Mouse (Mus musculus): ENCODE results near the gene Prss23. TPM values are rescaled to one million over a fixed set of nuclear protein-coding genes. Genes with fewer than 3 reads are reported as not detected.

Prss23 gene
- polyA plus RNA-seq, 1 experiment = 13.6 TPM

DNA sequence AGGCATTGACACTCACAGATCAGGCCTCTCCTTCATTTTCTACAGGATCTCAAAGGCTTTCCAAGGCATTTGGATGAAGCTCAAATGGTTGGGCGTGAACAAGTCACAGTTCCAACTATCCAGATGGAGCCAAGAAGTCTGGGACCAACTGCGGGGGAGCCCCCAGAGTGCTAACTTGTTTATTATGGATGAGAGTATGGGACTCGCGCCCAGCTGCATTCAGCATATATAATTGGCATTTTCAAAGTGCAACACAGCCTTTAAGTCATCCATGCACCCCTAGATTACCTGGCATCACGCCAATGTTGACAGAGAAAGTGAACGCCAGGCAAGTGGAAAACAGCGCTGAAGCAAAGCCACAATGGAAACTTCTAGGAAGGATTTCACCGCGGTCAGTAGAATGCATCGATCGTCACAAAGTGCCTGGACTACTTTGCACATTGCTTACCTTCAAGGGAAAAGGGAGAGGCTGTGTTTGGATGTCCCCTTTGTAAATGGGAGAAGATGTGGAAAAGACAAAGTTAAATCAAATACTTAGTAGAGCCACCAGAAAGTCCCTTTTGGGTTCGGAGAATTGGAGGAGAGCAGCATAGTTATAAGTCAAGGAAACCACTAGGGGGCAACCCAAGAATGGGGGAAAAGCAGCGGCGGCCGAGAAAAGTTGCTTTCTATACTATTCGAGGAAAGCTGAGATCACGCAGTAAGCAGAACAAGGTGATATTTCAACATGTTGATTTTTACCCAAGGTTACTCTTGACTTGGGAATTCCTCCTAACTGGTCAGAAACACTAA lies 27.3 kb downstream of the Prss23 start:
- Histone ChIP-seq H3K4me3 (replicated peaks; ENCODE audit: insufficient read depth, low read depth, low read length) (peak overlapping the region; percentile 30), H3K27ac (ENCODE audit: insufficient read depth, low read length) (no peak overlapping the region), H3K4me1 (ENCODE audit: control insufficient read depth, insufficient read depth, low read length) (peaks cover 3% of the 10 kb centered on the region; the same call in 1 of the 2 replicates), H3K27me3 (ENCODE audit: control insufficient read depth, insufficient read depth, low read length) (no peaks in the 10 kb centered on the region)
- DNase-seq = peak; percentile 57 to 61
- TF ChIP-seq POLR2A (IDR thresholded peaks at IDR 0.05; ENCODE audit: borderline replicate concordance, insufficient read depth, low read length) (no peak), CTCF (IDR thresholded peaks at IDR 0.05; ENCODE audit: borderline replicate concordance, insufficient read depth, low read depth, low read length) (peak; percentile 69)
- 3% methylated on average over 17 of the region's 17 CpGs for WGBS

DNA sequence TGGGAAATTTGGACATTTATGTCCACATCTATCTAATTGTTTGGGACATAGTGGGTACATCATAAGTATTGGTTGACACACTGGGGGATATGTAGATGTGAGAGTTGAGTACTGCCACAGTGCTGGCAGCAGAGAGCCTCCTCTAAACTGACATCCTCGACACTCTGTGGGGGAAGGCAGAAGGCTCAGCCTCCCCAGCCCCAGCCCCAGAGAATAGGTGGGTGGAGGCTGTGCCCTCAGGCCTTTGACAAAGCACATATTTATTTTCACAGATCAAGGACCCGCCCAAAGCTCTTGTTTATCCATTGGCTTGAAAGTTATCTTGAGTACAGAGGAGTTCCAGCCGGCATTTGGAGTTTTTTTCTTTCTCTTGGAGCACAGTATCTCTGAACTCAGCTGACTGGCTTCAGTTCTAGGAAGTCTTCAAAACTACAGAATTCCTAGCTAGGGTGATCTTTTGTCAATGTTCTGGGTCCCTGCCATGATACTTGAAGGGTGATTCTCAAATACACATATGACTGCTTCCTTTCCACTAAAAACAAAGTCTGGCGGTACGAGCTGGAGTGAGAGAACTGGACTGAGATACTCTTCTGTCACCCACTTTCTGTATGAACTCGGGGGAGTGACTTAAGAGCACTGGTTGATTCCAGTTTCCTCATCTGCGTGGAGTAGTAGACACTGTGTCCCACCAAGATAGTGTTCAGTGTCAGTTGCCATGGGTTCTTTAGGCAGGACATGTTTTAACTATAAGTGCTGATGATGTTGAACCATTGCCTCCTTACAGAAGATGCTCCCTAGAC lies 43.0 kb downstream of the Prss23 start:
- 80% methylated on average over 7 of the region's 7 CpGs for WGBS
- no peak overlapping the region for H3K4me3 ChIP-seq (replicated peaks; ENCODE audit: insufficient read depth, low read depth, low read length)
- no peak for DNase-seq
- no peak overlapping the region for H3K27ac ChIP-seq (ENCODE audit: insufficient read depth, low read length)
- TF ChIP-seq CTCF (IDR thresholded peaks at IDR 0.05; ENCODE audit: borderline replicate concordance, insufficient read depth, low read depth, low read length) (no peak), POLR2A (IDR thresholded peaks at IDR 0.05; ENCODE audit: borderline replicate concordance, insufficient read depth, low read length) (no peak)
- H3K27me3 ChIP-seq (ENCODE audit: control insufficient read depth, insufficient read depth, low read length) = no peaks in the 10 kb centered on the region
- no peaks in the 10 kb centered on the region for H3K4me1 ChIP-seq (ENCODE audit: control insufficient read depth, insufficient read depth, low read length)

DNA sequence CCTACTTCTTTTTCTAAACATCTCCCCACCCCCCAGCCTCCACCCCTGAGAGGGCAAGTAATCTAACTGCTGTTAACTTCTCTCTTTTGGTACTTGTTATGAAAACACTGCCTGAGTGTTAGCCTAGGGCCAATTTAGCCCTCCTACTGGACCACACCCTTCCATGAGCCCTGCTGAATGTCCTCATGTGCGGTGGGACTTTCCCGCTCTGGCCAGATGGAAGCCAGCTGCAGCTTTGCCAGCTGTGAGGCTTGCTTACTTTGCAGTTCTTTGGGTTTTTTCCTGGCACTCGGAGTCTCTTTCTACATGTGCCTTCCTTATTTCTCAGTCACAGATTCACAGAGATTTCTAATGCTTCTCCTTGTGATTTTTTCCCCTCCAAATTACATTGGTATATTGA lies 45.3 kb downstream of the Prss23 start:
- DNase-seq = no peak
- Histone ChIP-seq H3K27me3 (ENCODE audit: control insufficient read depth, insufficient read depth, low read length) (no peaks in the 10 kb centered on the region), H3K27ac (ENCODE audit: insufficient read depth, low read length) (no peak overlapping the region), H3K4me3 (replicated peaks; ENCODE audit: insufficient read depth, low read depth, low read length) (no peak overlapping the region), H3K4me1 (ENCODE audit: control insufficient read depth, insufficient read depth, low read length) (no peaks in the 10 kb centered on the region)
- 71% methylated on average over 3 of the region's 3 CpGs for whole genome bisulfite sequencing
- no peak for TF ChIP-seq CTCF (IDR thresholded peaks at IDR 0.05; ENCODE audit: borderline replicate concordance, insufficient read depth, low read depth, low read length)

DNA sequence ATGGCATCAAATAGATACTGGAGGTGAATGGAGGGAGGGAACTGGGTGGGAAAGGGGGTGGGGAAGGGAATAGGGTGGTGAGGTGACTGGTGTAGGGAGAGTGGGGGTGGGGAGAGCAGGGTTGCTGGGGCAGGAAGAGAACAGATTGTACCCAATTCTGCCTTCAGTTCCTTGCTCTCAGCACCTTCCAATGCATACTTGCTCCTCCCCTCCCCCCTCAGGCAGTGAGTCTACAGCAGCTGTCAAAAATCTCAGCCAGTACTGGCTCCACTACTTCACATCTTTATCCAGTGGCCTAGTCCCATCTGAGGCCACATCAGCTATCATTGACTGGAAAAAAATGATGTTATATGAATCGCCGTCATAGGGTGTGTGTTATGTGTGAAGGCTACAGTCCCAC lies 48.5 kb downstream of the Prss23 start:
- WGBS = 77% methylated on average over 2 of the region's 2 CpGs
- Histone ChIP-seq H3K27ac (ENCODE audit: insufficient read depth, low read length) (no peak overlapping the region), H3K4me3 (replicated peaks; ENCODE audit: insufficient read depth, low read depth, low read length) (no peak overlapping the region), H3K27me3 (ENCODE audit: control insufficient read depth, insufficient read depth, low read length) (no peaks in the 10 kb centered on the region), H3K4me1 (ENCODE audit: control insufficient read depth, insufficient read depth, low read length) (no peaks in the 10 kb centered on the region)
- TF ChIP-seq POLR2A (IDR thresholded peaks at IDR 0.05; ENCODE audit: borderline replicate concordance, insufficient read depth, low read length) = no peak
- TF ChIP-seq CTCF (IDR thresholded peaks at IDR 0.05; ENCODE audit: borderline replicate concordance, insufficient read depth, low read depth, low read length) = no peak
- DNase-seq = no peak

DNA sequence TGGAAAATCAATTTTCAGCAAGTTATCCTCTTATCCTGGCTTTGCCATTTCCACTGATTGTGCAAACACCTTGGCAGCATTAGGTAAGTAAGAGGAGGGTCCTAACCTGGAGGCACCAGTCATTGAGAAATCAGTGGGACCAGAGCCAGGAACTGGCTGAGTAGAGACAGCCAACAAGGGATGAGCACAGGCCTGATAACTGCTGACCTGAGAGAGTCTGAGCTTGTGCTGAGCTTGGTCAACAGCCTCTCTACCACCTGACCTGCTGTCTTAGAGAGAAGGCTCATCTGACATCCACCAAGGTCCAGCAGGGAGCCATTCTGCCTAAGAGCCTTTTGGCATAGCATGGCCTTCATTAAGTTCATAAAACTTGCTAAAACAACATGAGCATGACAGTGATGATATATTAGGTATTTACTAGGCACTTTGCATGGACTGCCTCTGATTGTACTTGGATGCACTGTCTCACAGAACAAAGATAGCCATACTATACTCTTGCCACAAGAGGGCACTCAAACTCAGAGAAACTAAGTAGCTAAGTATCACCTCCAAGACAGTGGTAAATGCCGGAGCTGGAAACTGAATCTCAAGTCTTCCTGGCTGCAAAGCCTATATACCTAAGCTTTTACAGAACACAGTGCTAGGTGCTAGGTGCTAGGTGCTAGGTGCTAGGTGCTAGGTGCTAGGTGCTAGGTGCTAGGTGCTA lies 49.5 kb downstream of the Prss23 start:
- 5% methylated on average over 1 of the region's 1 CpGs for WGBS

DNA sequence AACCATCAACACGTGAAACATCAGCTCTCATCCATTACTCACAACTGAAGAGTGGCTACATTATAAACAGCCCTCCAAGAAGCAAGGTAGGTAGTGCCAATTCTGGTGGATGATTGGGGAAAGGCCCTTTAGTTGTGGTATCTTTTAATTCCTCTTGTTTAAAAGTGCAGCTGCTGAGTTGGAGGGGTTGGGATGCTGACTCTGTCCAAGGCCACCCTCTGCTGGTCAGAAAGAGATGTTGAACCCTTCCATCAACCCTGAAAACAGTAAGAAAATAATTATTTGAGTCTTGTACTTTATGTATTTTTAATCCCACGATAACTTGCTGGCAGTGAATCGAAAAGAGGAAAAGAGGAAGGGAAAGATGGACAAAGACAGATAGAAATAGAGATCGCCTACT lies 53.5 kb downstream of the Prss23 start:
- H3K4me3 ChIP-seq (replicated peaks; ENCODE audit: insufficient read depth, low read depth, low read length) = no peak overlapping the region
- TF ChIP-seq POLR2A (IDR thresholded peaks at IDR 0.05; ENCODE audit: borderline replicate concordance, insufficient read depth, low read length) (no peak), CTCF (IDR thresholded peaks at IDR 0.05; ENCODE audit: borderline replicate concordance, insufficient read depth, low read depth, low read length) (peak; percentile 40; the same call in 1 of the 2 replicates)
- 67% methylated on average over 4 of the region's 4 CpGs for WGBS
- H3K4me1 ChIP-seq (ENCODE audit: control insufficient read depth, insufficient read depth, low read length) = no peaks in the 10 kb centered on the region
- no peak overlapping the region for H3K27ac ChIP-seq (ENCODE audit: insufficient read depth, low read length)
- no peaks in the 10 kb centered on the region for H3K27me3 ChIP-seq (ENCODE audit: control insufficient read depth, insufficient read depth, low read length)
- no peak for DNase-seq

More for the DNA sequence above, 49.5 kb downstream of the Prss23 start:
- Histone ChIP-seq H3K4me1 (ENCODE audit: control insufficient read depth, insufficient read depth, low read length) (no peaks in the 10 kb centered on the region), H3K27me3 (ENCODE audit: control insufficient read depth, insufficient read depth, low read length) (no peaks in the 10 kb centered on the region), H3K4me3 (replicated peaks; ENCODE audit: insufficient read depth, low read depth, low read length) (no peak overlapping the region), H3K27ac (ENCODE audit: insufficient read depth, low read length) (no peak overlapping the region)
- DNase-seq = peak in 1 of 2 experiments; percentile 50
- TF ChIP-seq POLR2A (IDR thresholded peaks at IDR 0.05; ENCODE audit: borderline replicate concordance, insufficient read depth, low read length) = no peak
- TF ChIP-seq CTCF (IDR thresholded peaks at IDR 0.05; ENCODE audit: borderline replicate concordance, insufficient read depth, low read depth, low read length) = peak; percentile 50; the same call in 1 of the 2 replicates

DNA sequence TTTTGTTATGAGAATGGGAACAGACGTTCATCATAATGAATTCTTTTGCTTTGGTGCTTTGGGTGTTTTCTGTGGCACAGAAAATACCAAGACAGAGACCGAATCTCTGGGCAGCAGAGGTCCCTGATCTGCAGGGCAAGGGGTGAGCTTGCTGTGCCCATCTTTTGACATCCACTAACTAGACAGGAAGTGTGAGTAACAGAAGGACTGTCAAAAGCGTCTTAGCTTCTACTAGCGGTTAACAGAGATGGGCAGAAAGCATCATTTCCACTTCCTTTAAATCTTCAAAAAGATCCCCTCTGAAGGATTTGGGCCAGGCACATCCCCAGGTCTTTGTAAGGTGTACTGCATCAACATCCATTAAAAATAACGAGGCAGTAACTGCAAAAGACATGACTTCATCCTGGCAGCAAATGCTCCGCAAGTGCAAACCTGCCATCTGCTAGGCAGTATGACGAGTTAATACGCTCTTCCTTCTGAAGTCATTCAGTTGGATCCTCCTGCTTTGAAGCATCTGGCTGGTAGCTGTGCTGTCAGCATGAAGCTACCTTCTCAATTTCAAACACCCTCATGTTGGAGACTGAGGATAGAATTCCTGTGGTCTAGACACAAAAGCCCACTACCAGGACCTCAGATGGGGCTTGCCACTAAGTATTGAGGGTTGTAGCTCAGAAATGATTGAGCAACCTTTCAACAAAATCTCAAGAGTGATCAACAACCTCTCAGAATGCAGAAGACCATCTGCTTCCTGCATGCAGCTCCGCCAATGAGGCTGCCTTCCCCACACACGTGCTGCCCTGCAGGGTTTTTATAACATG lies 63.0 kb downstream of the Prss23 start:
- Histone ChIP-seq H3K4me1 (ENCODE audit: control insufficient read depth, insufficient read depth, low read length) (no peaks in the 10 kb centered on the region), H3K4me3 (replicated peaks; ENCODE audit: insufficient read depth, low read depth, low read length) (no peak overlapping the region), H3K27ac (ENCODE audit: insufficient read depth, low read length) (no peak overlapping the region), H3K27me3 (ENCODE audit: control insufficient read depth, insufficient read depth, low read length) (no peaks in the 10 kb centered on the region)
- WGBS = 24% methylated on average over 10 of the region's 10 CpGs
- peak; percentile 20 to 28 for DNase-seq
- TF ChIP-seq CTCF (IDR thresholded peaks at IDR 0.05; ENCODE audit: borderline replicate concordance, insufficient read depth, low read depth, low read length) = no peak
- no peak for TF ChIP-seq POLR2A (IDR thresholded peaks at IDR 0.05; ENCODE audit: borderline replicate concordance, insufficient read depth, low read length)

All from cerebellum, adult 2 months (tissue).